Mouse (Mus musculus): ENCODE measurements around the gene H13. TPM values are rescaled to one million over a fixed set of nuclear protein-coding genes. Genes with fewer than 3 reads are reported as not detected.

The H13 gene
- total RNA-seq, 2 experiments from 2014 or later: 73.4 to 79.2 TPM

Other genes with a start within 250 kb of the H13 start
- not detected for gene Defb23, start 204.8 kb upstream of the H13 start, total RNA-seq (2021)
- gene Defb20, start 192.4 kb upstream of the H13 start, total RNA-seq (2021): not detected
- gene Defb22, start 179.3 kb upstream of the H13 start, total RNA-seq (2021): not detected
- not detected for gene Defb26, start 157.8 kb upstream of the H13 start, total RNA-seq (2021)
- gene Defb28, start 151.2 kb upstream of the H13 start, total RNA-seq (2021): not detected
- gene Defb29, start 129.4 kb upstream of the H13 start, total RNA-seq (2021): not detected
- gene Gm17416, start 100.1 kb upstream of the H13 start, total RNA-seq (2021): not detected
- not detected for gene Defb21, start 96.7 kb upstream of the H13 start, total RNA-seq (2021)
- not detected for gene Defb19, start 89.1 kb upstream of the H13 start, total RNA-seq (2021)
- gene Defb45, start 70.1 kb upstream of the H13 start, total RNA-seq (2021): not detected
- not detected for gene Defb36, start 65.1 kb upstream of the H13 start, total RNA-seq (2021)
- not detected for gene Defb25, start 46.4 kb upstream of the H13 start, total RNA-seq (2021)
- gene Rem1, start 42.5 kb upstream of the H13 start, total RNA-seq (2021): under 1 TPM; 0.72 to 0.94 TPM
- 10 to 100 TPM; 14.1 to 17.5 TPM for gene Mcts2, start 17.6 kb downstream of the H13 start, total RNA-seq (2021)
- 10 to 100 TPM; 20.6 to 27.2 TPM for gene Id1, start 66.8 kb downstream of the H13 start, total RNA-seq (2021)
- 1 to 10 TPM; 2.7 to 2.8 TPM for gene Cox4i2, start 84.7 kb downstream of the H13 start, total RNA-seq (2021)
- 100 to 1,000 TPM; 124 to 130 TPM for gene Bcl2l1, start 162.3 kb downstream of the H13 start, total RNA-seq (2021)
- 1 to 10 TPM; 2.0 to 2.4 TPM for gene Tpx2, start 178.5 kb downstream of the H13 start, total RNA-seq (2021)
- gene Mylk2, start 241.9 kb downstream of the H13 start, total RNA-seq (2021): not detected